Mouse (Mus musculus): ENCODE data around the gene Fev. TPM values are rescaled to one million over a fixed set of nuclear protein-coding genes. Genes with fewer than 3 reads are reported as not detected.
A peak's percentile ranks its signal among the peaks of the same experiment; 100 is the strongest.

Fev gene
- total RNA-seq, 2 experiments from 2014 or later, result 0.67 TPM; not detected in 1

DNA sequence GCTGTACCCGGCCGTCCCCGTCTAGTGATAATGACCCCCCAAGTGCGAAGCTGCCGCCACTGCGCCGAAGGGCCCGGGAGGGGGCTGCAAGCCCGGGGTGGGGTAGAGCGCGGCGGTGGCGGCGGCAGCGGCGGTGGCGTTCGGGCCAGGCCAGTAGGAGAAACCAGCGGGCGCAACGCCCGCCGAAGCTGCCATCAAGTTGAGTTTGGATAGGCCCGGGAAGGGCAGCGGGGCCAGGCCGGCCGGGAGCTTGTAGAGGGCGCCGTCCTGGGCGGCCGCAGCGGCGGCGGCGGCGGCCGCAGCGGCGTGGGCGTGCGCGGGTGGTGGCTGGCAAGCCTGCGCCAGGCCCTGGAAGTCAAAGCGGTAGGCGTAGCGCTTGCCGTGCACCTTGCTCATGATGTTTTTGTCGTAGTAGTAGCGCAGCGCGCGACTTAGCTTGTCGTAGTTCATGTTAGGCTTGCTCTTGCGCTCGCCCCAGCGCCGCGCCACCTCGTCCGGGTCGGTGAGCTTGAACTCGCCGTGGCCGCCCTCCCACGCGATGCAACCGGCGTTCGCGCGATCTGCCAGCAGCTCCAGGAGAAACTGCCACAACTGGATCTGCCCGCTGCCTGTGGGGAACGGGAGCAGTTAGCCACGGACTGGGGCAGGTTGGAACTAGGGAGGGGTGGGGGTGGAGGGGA lies 3.0 kb downstream of the Fev start:
- intact Hi-C loops (cut with DNase I), result loop anchor here (5.0 kb wide), 1 partner anchor 135 kb away; no protein-coding TSS in a partner anchor
- DNase-seq, result no peak

- peak; percentile 65 to 83 for DNase-seq
- intact Hi-C loops (cut with DNase I), result loop anchor here (5.0 kb wide), 1 partner anchor 136 kb away; no protein-coding TSS in a partner anchor
These were observed 4.3 kb downstream of the Fev start for GRCm38 (mm10) chr1:74880785-74881360.

GRCm38 (mm10) chr1:74877199-74877598 lies 8.0 kb downstream of the Fev start:
- intact Hi-C loops (cut with DNase I), result no loop called here
- DNase-seq, result no peak

DNA sequence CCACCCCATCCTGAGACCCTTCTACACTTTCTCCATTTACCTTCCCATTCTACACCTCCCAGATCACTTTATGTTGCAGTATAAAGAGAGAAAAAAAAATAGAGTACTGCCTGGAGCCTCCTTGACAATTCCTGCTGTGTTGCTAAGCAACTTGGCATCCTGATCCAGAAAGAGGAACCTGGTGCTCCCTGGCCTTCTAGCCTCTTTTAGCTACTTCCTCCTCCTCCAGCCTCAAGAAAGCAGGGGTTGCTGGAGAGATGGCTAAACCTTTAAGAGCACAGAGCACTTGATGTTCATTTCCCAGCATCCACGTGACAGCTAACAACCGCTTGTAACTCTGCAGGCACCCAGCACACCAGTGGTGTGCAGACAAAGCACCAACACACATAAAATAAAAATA lies 13.0 kb downstream of the Fev start:
- DNase-seq, result no peak
- intact Hi-C loops (cut with DNase I), result no loop called here

GRCm38 (mm10) chr1:74861783-74862182 lies 23.4 kb downstream of the Fev start:
- intact Hi-C loops (cut with DNase I), result no loop called here
- no peak for DNase-seq

DNA sequence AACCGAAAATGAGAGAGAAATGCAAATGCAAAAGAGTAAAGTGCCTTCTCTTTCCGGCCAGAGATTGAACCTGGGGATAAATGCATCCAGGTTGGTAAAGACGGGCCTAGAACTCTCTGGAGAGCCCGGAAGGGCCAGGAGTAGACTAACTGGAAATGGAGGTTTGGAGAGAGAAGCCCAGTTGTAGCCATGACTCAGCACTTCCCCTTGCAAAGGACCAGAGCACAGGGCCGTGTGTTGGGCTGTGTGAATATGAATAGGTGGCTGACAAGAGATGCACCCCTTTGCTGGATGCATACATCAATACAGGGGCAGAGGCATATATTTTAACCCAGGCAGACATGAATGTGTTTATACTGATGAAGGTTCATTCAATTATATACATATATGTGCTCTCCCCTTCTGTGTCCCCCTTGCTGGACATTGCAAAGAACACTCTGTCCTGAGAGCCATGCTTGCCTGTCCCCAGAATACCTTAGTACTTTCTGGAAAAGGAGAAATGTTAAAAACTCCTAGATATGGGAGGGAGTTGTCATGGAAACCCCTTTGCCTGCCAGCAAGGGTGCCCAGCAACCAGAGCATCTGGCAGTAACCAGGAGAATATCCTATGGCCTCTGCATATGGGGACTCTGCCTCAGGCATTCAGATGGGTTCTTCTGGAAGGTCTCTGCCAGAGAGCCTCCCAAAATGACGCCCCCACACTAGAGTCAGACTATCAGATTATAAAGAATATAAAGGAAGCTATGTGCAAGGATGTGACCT lies 25.8 kb downstream of the Fev start:
- no peak for DNase-seq
- intact Hi-C loops (cut with DNase I), result no loop called here

DNA sequence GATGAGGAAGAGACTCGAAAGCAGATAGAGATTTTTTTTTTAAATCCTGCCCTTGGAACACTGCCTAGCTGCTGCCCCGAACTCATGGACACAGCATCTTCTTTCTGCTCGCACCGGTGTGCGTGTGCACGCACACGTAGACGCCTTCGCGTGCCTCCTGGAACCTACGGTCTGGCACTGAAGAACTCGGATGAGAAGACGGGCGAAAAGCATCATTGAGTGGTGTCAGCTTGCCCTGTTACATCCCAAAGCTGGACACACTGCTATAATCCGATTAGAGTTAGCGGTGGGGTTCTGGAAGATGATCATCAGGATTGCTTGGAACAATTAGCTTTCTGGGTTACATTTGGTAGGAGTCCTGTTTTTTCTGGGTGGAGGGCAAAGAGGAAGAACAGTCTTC lies 26.4 kb downstream of the Fev start:
- no peak for DNase-seq
- intact Hi-C loops (cut with DNase I), result no loop called here

GRCm38 (mm10) chr1:74858171-74858719 lies 27.0 kb downstream of the Fev start:
- intact Hi-C loops (cut with DNase I), result no loop called here
- peak; percentile 65 to 77 for DNase-seq

DNA sequence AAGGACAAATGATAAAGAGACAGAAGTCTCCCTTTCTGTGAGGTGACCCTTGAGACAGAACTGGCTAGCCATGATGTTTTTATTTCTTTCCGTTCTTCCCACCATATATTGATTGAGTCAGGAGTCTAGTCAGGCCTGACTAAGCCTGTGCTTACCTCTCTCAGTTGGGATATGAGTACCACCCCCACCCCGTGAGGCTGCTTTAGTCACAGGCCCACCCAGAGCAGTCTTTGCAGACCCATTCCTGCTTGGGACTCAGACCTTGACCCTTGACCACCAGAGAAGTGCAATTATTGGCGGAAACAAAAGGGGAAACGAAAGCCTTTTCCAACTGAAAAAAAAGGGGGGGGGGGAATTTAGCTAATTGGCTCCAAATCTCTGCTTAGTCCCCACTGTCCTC lies 27.5 kb downstream of the Fev start:
- DNase-seq, result no peak
- intact Hi-C loops (cut with DNase I), result no loop called here

DNA sequence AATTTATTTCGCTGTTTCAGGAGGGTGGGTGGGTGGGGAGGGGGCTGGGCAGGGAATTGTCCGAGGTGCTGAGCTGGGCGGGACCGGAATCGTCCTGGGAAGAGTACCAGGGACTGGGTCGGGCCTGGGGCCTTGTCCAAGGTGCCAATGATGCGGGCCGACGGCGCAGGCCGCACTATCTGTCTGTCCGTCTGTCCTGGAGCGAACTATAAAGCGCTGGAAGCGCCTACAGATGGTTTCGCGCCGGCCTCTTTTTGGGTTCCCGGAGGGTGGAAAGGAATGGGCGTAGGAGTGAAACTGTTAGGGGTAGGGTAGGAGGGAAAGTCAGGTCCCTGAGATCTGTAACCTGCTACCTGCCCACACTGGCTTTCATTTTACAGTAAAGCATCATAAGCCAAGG lies 28.0 kb downstream of the Fev start:
- no peak for DNase-seq
- intact Hi-C loops (cut with DNase I), result no loop called here

- intact Hi-C loops (cut with DNase I), result no loop called here
- DNase-seq, result no peak
These were observed 28.4 kb downstream of the Fev start for GRCm38 (mm10) chr1:74856791-74857190.

- intact Hi-C loops (cut with DNase I), result no loop called here
- no peak for DNase-seq
These were observed 28.8 kb downstream of the Fev start for GRCm38 (mm10) chr1:74856439-74856720.

DNA sequence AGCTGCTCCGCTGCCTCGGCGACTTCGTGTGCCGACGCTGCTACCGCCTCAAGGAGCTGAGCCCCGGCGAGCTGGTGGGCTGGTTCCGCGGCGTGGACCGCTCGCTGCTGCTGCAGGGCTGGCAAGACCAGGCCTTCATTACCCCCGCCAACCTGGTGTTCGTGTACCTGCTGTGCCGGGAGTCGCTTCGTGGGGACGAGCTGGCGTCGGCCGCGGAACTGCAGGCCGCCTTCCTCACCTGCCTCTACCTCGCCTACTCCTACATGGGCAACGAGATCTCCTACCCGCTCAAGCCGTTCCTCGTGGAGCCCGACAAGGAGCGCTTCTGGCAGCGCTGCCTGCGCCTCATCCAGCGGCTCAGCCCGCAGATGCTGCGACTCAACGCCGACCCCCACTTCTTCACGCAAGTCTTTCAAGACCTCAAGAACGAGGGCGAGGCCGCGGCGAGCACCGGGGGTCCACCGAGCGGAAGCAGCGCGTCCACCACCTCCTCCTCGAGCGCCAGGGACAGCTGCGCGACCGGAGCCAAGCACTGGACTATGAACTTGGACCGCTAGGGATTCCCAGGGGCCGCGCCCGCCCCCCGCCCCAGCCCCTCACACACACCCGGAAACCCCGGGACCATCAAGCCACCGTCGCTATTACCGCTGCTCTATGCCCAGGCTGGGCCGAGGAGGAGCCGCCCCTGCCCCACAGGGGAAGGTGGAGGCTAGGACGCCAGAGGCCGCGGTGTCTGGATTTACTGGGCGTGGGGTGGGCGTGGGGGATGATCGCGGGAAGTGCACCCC lies 29.4 kb downstream of the Fev start:
- peak in 1 of 2 experiments; percentile 7 for DNase-seq
- intact Hi-C loops (cut with DNase I), result no loop called here

DNA sequence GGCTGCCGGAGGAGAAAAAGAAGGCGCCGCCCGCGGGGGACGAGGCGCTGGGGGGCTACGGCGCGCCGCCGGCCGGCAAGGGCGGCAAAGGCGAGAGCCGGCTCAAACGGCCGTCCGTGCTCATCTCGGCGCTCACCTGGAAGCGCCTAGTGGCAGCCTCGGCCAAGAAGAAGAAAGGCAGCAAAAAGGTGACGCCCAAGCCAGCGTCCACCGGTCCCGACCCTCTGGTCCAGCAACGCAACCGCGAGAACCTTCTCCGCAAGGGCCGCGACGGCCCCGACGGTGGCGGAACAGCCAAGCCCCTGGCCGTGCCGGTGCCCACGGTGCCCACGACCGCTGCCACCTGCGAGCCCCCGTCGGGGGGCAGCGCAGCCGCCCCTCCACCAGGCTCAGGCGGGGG lies 30.1 kb downstream of the Fev start:
- intact Hi-C loops (cut with DNase I), result no loop called here
- no peak for DNase-seq

DNA sequence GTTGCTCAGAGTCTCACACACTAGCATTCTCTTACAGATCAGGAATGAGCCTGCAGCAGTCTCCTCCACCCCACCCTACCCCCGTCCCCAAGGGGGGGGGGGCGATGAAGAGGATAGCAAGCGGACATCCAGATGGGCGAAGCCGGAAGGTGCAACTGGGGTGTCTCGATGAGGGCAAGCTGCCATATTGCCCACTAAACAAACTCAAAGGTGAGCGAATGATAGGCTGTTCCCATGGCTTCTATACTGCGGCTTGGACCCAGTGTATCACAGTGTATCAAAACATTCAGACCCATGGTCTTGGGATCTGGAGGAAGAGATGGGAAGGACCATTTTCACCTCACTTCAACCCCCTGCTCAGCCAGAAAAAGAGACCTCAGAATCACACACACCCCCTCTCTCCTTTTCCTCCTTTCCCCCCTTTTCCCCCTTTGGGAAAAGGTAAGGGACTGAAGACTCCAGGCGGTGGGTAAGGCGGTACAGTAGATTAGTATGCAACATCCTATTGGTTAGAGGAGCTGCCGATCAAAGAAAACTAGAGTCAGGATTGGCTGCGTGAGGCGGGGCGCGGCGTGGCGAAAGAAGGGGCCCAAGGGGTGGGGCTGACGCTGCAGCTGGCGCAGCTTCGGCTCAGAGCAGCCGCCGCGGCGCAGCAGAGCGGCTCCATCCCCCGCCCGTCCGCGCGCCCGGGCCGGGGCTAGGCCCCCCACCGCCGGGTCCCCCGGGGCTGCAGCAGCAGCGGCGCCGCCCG lies 30.7 kb downstream of the Fev start, which contains the start of gene Cdk5r2:
Cdk5r2 (plus strand) TSS at position 629 of the 751 bp plus-strand sequence.
- peak; percentile 79 to 80 for DNase-seq

DNA sequence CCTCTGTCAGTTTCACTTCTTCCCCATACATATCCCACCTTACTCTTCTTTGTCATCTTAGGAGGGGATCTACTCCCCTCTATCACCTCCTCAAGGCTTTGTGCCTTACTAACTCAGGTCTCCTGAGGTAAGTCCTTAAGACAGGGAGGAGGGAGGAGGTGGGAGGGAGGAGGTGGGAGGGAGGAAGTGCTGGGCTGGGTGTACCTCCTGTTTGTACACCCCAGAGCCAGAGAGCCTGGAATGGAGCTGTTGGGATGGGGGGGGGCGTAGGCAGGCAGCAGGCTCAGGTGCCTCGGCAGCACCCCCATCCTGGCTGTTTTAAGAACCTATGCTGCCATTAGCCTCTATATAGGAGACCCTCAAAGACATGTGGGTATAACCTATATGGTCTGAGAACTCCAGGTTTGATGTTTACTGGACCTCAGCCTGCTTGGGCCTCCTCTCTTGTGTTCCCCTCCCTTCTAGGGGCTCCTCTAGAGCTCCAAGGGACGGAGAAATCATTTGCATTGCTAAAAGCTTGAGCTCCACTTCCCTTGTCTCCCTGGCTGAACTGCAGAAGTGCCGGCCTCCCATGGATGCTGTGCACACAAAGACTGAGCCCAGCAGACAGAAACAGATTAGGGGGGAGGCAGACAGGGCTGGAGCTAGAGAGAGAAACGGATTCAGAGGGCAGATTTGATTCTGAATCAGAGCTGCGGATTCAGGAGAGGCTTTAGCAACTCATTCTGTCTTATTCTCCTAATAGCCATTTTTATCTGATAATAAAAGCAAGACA lies 34.0 kb downstream of the Fev start:
- intact Hi-C loops (cut with DNase I), result no loop called here

More for the DNA sequence above, 30.7 kb downstream of the Fev start, which contains the start of gene Cdk5r2:
- intact Hi-C loops (cut with DNase I), result no loop called here

DNA sequence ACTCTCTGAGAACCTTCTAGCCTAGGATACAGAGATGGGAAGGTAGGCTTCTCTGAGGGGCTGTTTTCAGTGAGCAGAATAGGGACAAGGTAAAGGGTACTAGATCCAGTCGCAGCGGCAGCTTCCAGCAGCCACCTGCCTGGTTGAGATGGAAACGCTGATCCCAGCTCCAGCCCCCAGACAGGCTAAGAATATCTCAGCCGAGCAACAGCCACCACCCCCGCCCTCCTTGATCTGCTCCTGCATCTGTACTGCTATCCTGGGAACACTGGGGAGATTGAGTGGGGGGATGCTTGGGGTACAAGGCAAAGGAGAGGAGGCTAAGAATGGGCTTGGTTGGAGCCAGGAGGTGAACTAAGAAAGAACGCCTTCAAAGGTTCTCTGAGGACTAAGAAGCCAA lies 35.0 kb downstream of the Fev start:
- DNase-seq, result no peak
- intact Hi-C loops (cut with DNase I), result no loop called here

More for the DNA sequence above, 34.0 kb downstream of the Fev start:
- no peak for DNase-seq

GRCm38 (mm10) chr1:74848946-74849345 lies 36.3 kb downstream of the Fev start:
- DNase-seq, result no peak
- intact Hi-C loops (cut with DNase I), result no loop called here

DNA sequence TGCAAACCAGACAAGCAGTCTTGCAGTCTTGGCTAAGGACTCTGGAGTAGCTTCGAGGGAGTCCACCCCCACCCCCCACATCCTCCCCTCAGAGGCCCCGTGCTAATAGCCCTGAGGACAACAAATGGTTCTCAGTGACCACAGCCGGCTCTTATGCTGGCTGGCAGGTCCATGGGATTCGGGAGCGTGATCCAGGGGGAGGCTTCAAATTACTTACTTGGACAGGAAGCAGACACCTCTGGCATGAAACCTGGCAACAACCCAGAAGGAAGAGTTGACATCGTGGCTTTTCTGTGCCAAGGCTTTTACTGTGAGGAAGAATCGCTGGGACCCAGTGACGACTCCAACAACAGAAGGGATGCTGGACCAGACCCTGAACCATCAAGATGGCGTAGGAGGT lies 38.9 kb downstream of the Fev start:
- DNase-seq, result no peak
- intact Hi-C loops (cut with DNase I), result no loop called here
